Mouse (Mus musculus): Measurements from ENCODE around the gene Tes. TPM values are rescaled to one million over a fixed set of nuclear protein-coding genes. Genes with fewer than 3 reads are reported as not detected.

Tes gene
- polyA plus RNA-seq, 1 experiment: 59.2 TPM

GRCm38 (mm10) chr6:17035228-17035627 lies 29.7 kb upstream of the Tes start:
- no peak for DNase-seq
- TF ChIP-seq POLR2A (IDR thresholded peaks at IDR 0.05; ENCODE audit: control insufficient read depth, extremely low read depth, insufficient read depth, low read length, poor library complexity) (no peak), CTCF (IDR thresholded peaks at IDR 0.05; ENCODE audit: borderline replicate concordance, control insufficient read depth, extremely low read depth, insufficient read depth, low read length, poor library complexity) (no peak)

GRCm38 (mm10) chr6:17051432-17052025 lies 13.4 kb upstream of the Tes start:
- H3K27ac ChIP-seq (ENCODE audit: control insufficient read depth, insufficient read depth, low read length): no peak overlapping the region

More at GRCm38 (mm10) chr6:17035228-17035627, 29.7 kb upstream of the Tes start:
- no peaks in the 10 kb centered on the region for H3K4me1 ChIP-seq (replicated peaks; ENCODE audit: control insufficient read depth, insufficient read depth, low read length)
- no peak overlapping the region for H3K4me3 ChIP-seq (ENCODE audit: control insufficient read depth, insufficient read depth, low read length)
- no peaks in the 10 kb centered on the region for H3K36me3 ChIP-seq (ENCODE audit: control insufficient read depth, insufficient read depth, low read length)
- no peak overlapping the region for H3K27ac ChIP-seq (ENCODE audit: control insufficient read depth, insufficient read depth, low read length)
- no peaks in the 10 kb centered on the region for H3K27me3 ChIP-seq (ENCODE audit: control insufficient read depth, insufficient read depth, low read length)

GRCm38 (mm10) chr6:17053028-17053660 lies 11.8 kb upstream of the Tes start:
- no peak for DNase-seq
- TF ChIP-seq CTCF (IDR thresholded peaks at IDR 0.05; ENCODE audit: borderline replicate concordance, control insufficient read depth, extremely low read depth, insufficient read depth, low read length, poor library complexity): no peak
- TF ChIP-seq POLR2A (IDR thresholded peaks at IDR 0.05; ENCODE audit: control insufficient read depth, extremely low read depth, insufficient read depth, low read length, poor library complexity): no peak
- no peak overlapping the region for H3K27ac ChIP-seq (ENCODE audit: control insufficient read depth, insufficient read depth, low read length)
- no peaks in the 10 kb centered on the region for H3K27me3 ChIP-seq (ENCODE audit: control insufficient read depth, insufficient read depth, low read length)
- H3K4me1 ChIP-seq (replicated peaks; ENCODE audit: control insufficient read depth, insufficient read depth, low read length): no peaks in the 10 kb centered on the region
- H3K36me3 ChIP-seq (ENCODE audit: control insufficient read depth, insufficient read depth, low read length): no peaks in the 10 kb centered on the region
- no peak overlapping the region for H3K4me3 ChIP-seq (ENCODE audit: control insufficient read depth, insufficient read depth, low read length)
- WGBS: 91% methylated on average over 6 of the region's 6 CpGs

More at GRCm38 (mm10) chr6:17051432-17052025, 13.4 kb upstream of the Tes start:
- H3K27me3 ChIP-seq (ENCODE audit: control insufficient read depth, insufficient read depth, low read length): no peaks in the 10 kb centered on the region
- no peak for TF ChIP-seq CTCF (IDR thresholded peaks at IDR 0.05; ENCODE audit: borderline replicate concordance, control insufficient read depth, extremely low read depth, insufficient read depth, low read length, poor library complexity)
- no peak overlapping the region for H3K4me3 ChIP-seq (ENCODE audit: control insufficient read depth, insufficient read depth, low read length)
- WGBS: 89% methylated on average over 4 of the region's 4 CpGs
- H3K36me3 ChIP-seq (ENCODE audit: control insufficient read depth, insufficient read depth, low read length): no peaks in the 10 kb centered on the region
- no peaks in the 10 kb centered on the region for H3K4me1 ChIP-seq (replicated peaks; ENCODE audit: control insufficient read depth, insufficient read depth, low read length)
- no peak for DNase-seq

GRCm38 (mm10) chr6:17054781-17055180 lies 10.2 kb upstream of the Tes start:
- Histone ChIP-seq H3K4me3 (ENCODE audit: control insufficient read depth, insufficient read depth, low read length) (no peak overlapping the region), H3K27me3 (ENCODE audit: control insufficient read depth, insufficient read depth, low read length) (no peaks in the 10 kb centered on the region), H3K27ac (ENCODE audit: control insufficient read depth, insufficient read depth, low read length) (no peak overlapping the region), H3K4me1 (replicated peaks; ENCODE audit: control insufficient read depth, insufficient read depth, low read length) (no peaks in the 10 kb centered on the region), H3K36me3 (ENCODE audit: control insufficient read depth, insufficient read depth, low read length) (no peaks in the 10 kb centered on the region)
- TF ChIP-seq POLR2A (IDR thresholded peaks at IDR 0.05; ENCODE audit: control insufficient read depth, extremely low read depth, insufficient read depth, low read length, poor library complexity): no peak
- no peak for TF ChIP-seq CTCF (IDR thresholded peaks at IDR 0.05; ENCODE audit: borderline replicate concordance, control insufficient read depth, extremely low read depth, insufficient read depth, low read length, poor library complexity)
- DNase-seq: no peak
- WGBS: 94% methylated on average over 2 of the region's 2 CpGs

- Histone ChIP-seq H3K4me3 (ENCODE audit: control insufficient read depth, insufficient read depth, low read length) (no peak overlapping the region), H3K4me1 (replicated peaks; ENCODE audit: control insufficient read depth, insufficient read depth, low read length) (no peaks in the 10 kb centered on the region), H3K27ac (ENCODE audit: control insufficient read depth, insufficient read depth, low read length) (no peak overlapping the region), H3K27me3 (ENCODE audit: control insufficient read depth, insufficient read depth, low read length) (no peaks in the 10 kb centered on the region), H3K36me3 (ENCODE audit: control insufficient read depth, insufficient read depth, low read length) (no peaks in the 10 kb centered on the region)
- 85% methylated on average over 2 of the region's 2 CpGs for WGBS
- TF ChIP-seq POLR2A (IDR thresholded peaks at IDR 0.05; ENCODE audit: control insufficient read depth, extremely low read depth, insufficient read depth, low read length, poor library complexity): no peak
- no peak for TF ChIP-seq CTCF (IDR thresholded peaks at IDR 0.05; ENCODE audit: borderline replicate concordance, control insufficient read depth, extremely low read depth, insufficient read depth, low read length, poor library complexity)
- DNase-seq: no peak
These were observed 9.3 kb upstream of the Tes start for GRCm38 (mm10) chr6:17055659-17056058.

- Histone ChIP-seq H3K4me3 (ENCODE audit: control insufficient read depth, insufficient read depth, low read length) (no peak overlapping the region), H3K36me3 (ENCODE audit: control insufficient read depth, insufficient read depth, low read length) (no peaks in the 10 kb centered on the region), H3K27ac (ENCODE audit: control insufficient read depth, insufficient read depth, low read length) (no peak overlapping the region), H3K4me1 (replicated peaks; ENCODE audit: control insufficient read depth, insufficient read depth, low read length) (peaks cover 2% of the 10 kb centered on the region; the same call in 1 of the 2 replicates), H3K27me3 (ENCODE audit: control insufficient read depth, insufficient read depth, low read length) (no peaks in the 10 kb centered on the region)
- DNase-seq: no peak
- TF ChIP-seq POLR2A (IDR thresholded peaks at IDR 0.05; ENCODE audit: control insufficient read depth, extremely low read depth, insufficient read depth, low read length, poor library complexity) (no peak), CTCF (IDR thresholded peaks at IDR 0.05; ENCODE audit: borderline replicate concordance, control insufficient read depth, extremely low read depth, insufficient read depth, low read length, poor library complexity) (no peak)
- WGBS: 96% methylated on average over 2 of the region's 2 CpGs
These were observed 5.4 kb upstream of the Tes start for GRCm38 (mm10) chr6:17059501-17059900.

Data from thymus, adult 2 months (tissue).